Mouse (Mus musculus) left cerebral cortex, adult 9 months (tissue): ENCODE measurements at regions not wholly inside any gene's neighbourhood (a gene's known extent, or its start where the extent isn't known, plus 50 kb on each side); places are given as distances from the start of the nearest gene placed in this dataset.

ENCODE experiments used
- DNase-seq, 2 experiments: peaks; one replicate each; pipeline ENCODE4 v3.0.0; 2022; ENCODE audit warnings: low spot score in 2 of 2

- no peak for DNase-seq
Observed at GRCm38 (mm10) chr1:183962486-183962885, 50.6 kb upstream of the Dusp10 start.

DNA sequence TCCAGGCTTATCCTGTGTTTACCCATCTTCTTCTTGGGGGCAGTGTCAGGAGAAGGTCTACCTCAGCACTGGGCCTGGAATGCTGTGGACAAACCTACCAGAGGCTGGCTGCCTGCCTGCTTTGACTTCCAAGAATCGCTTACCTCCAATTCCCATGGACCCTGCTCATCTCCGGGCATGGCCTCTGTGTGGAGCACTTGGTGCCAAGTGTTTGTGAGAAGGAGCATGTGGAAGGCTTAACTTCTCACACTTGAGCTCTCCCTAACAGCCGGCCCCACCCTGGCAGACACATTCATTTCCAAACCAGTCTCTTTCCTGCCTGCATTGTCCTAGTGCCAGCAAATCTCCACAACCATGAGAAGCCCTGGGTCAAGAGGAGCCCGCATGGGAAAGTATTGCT lies 49.8 kb upstream of the Dusp10 start:
- no peak for DNase-seq
